Mouse (Mus musculus): Measurements from ENCODE around the gene Ostc. TPM values are rescaled to one million over a fixed set of nuclear protein-coding genes. Genes with fewer than 3 reads are reported as not detected.

Ostc gene
- polyA plus RNA-seq (2012; rRNA removed) = 67.7 and 69.8 TPM in 2 replicates

DNA sequence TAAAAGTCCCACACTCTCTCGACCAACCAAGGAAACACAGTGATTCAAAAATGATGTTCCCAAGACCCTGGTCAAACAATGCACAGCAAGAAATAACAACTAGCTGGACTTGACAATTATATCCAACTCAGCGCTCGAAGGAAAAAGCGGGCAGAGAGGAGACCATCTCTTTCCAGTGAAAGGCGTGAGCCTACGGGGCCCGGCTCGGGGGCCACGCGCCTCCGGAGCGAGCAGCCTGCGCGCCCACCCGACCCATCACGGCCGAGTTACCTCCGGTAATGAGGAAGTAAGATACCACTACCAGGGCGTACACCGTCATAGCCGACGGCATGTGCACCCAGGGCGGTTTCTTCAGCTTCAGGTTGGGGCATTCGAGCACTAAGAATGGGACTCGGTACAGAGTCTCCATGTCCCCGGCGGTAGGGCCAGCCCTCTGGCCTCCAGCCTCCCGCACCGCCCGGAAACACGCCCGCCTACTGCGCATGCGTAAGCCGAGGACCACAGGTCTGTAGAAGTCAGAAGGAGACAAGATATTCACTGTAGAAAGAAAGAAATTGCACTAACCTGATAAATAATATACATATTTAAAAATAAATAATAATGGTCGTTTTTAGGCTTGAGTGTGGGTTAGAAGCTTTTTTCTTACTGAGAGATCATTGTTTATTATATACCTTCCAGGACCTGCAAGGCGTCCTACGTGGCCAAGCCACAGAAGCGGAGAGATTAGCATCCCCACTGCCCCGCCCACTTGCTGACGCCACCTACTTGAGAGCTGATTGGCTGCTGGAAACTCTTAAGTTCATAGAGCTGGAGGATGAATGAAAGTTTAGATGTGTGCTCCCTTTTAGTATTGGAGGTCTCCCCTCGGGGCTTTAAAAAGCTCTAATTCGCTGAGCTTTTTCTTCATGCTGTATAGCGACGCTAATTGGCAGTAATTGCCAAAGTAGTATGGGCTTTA is at the start of gene Ostc:
Gene Ostc, minus strand, starts transcription at position 478 of the 958 bp plus-strand sequence.
- peak; percentile 95 to 97 for DNase-seq (ENCODE audit: extremely low spot score in 1 of 2, low spot score in 1 of 2)

DNA sequence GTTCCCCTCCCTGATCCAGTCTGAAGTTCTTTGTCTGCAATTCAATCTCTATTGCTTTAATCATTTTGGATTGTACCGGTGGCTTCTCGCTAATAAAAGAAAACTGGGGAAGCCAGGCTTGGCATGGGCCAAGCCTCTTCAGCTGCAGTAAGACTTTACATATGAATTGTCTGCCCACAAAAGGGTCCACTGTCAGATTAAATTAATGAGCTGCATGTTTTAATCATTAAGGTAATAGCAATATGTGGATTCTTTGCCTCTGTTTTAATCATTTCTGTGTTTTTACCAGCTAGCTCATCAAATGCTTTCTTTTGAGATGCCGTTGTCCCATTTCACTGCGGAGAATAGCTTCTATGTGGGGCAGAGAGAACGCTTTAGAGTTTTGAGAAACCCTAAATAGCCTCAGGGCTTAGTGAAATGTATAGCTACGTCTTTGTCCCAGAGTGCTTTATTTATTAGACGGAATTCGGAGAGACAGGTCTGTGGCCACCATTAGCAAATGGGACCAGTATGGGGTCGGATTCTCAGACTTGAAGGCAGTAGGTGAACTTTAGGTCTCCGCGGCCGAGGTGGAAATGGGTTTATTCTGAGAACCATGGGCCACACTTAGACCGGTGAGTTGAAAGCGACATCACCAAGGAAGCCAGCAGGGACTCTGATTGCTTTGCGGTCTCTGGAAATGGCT is 49.1 kb upstream of the Ostc start:
- DNase-seq (ENCODE audit: extremely low spot score in 1 of 2, low spot score in 1 of 2) = no peak

DNA sequence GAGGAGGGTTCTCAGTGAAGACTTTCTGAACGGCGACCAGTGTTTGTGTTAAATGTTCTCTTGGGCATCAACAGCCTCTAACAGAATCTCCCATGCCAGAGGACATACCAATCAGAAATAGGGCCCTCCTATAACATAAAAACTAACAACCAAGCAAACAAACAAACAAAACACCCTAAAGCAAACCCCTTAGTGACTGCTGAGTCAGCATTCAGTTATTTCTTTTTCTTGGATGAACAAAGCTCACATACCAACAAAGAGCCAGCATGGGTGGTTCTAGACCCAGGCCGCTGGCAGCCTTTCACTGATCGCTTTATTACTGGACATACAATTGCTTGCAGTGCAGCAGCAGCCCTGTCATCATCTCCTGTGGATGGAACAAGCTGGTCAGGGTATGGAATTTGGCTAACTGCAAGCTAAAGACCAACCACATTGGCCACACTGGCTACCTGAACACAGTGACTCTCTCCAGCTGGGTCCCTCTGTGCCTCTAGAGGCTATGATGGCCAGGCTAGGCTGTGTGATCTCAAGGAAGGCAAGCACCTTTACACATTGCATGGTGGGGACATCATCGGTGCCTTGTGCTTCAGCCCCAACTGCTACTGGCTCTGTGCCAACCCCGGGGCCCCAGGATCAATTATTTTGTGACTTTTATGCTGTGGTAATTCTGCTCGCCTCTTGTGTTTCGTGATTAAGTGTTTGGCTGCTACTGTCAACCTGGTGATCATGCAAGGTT is 48.0 kb upstream of the Ostc start:
- no peak for DNase-seq (ENCODE audit: extremely low spot score in 1 of 2, low spot score in 1 of 2)

DNA sequence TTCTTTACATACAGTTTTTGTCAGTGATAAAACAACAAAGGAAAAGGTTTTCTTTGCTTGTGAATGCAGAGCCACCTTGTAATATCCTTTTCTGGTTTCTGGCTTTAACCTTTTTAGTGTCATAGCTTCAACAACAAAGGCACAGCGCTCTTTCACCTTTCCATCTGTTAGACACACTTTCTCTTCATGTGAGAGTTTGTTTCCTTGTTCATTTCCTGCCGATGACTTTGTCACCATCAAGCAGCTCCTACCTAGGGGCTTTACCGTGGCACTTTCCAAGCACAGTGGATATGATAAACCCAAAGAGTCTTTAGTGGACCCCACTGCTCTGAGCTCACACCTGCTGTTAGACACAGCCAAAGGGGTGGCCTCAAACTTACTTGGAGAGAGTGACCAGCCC is 40.0 kb upstream of the Ostc start:
- DNase-seq (ENCODE audit: extremely low spot score in 1 of 2, low spot score in 1 of 2) = no peak

DNA sequence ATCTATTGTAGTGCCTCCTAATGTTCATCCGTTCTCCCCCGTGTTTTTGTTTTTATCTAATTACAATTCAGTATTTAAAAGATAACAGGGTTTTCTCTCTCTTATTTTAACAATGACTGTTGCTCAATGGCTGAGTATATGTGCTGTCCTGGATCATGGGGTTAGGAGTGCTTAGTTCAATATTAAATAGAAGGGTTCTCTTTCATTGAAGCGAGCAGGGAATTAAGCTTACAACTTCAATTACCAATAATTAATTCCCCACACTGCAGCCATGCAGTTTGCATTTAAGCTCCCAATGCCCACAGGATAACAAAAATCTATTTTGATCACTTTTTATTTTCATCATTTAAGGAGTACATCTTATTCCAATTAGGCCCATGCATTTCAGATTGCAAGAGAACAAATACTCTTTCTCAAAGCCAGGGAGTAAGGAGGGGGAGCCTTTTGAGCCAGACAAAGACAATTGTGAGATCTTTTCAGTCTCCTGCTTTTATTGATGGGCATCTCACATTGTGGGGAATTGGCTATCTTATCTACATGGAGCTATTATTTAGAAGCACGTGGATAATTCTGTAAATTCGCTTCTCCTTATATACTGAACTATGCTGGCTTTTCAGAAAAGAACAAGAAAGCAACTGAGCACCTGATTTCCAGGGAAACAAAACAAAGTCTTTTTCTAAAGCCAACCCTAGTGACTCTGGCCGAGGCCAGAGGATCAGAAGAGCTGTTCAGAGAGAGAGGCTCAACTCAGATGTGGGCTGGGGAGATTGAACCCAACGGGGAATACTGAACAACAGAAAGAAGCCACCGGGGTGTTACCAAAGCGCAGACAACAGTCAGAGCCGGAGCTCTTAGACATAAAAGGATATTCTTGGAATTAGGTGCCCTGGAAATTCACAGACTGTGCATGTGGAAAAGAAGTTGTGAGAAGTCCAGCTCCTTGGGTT is 37.7 kb upstream of the Ostc start:
- no peak for DNase-seq (ENCODE audit: extremely low spot score in 1 of 2, low spot score in 1 of 2)

DNA sequence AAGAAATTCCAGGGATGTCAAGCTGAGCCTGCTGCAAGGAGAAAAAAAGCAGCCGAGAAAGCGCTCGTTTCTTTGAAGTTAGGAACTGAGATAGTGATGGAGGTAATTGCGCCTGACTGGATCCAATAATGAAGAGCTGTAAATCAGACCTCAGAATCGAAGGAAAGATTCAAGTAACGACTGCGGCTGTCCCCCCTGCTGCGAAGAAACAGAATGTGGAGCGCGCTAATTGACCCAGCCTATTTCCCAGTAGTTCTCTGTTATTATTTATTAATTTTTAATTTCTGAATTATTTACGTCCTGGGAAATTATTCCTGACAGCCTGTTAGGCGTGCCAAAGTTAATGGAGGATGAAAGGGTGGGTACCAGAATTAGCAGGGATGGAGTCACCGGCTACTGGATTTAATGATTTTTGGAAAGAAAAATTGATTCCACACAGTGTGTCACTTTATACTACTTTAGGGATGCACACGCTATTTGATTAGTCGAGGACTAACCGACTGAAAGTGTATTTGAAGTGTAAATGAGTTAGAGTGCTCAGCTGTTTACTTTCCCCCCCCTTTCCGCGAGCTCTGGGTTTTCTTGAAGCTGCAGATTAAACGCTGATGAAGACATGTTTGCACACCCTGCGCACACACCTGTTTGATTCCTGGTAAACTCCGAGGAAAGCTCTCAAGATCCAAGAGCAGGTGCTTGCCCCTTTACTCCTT is 28.6 kb upstream of the Ostc start:
- DNase-seq (ENCODE audit: extremely low spot score in 1 of 2, low spot score in 1 of 2) = no peak

DNA sequence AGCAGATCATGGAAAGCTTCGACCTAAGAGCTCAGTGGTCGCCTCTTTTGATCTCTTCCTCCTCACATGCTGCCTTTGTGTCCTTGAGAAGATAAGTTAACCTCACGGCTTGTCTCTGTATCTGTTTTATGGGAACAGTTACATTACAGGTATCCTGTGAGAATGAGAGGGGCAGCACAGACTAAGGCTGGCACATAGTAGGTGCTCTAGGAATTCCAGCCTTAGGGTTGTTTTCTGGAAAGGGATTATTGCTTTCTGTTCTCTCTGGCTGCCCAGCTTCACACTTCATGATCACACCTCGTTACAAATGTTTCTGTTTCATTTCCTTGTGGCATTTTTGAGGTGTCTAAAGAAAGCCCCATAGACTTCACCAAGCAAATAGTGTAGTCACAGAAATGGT is 27.5 kb upstream of the Ostc start:
- no peak for DNase-seq (ENCODE audit: extremely low spot score in 1 of 2, low spot score in 1 of 2)

DNA sequence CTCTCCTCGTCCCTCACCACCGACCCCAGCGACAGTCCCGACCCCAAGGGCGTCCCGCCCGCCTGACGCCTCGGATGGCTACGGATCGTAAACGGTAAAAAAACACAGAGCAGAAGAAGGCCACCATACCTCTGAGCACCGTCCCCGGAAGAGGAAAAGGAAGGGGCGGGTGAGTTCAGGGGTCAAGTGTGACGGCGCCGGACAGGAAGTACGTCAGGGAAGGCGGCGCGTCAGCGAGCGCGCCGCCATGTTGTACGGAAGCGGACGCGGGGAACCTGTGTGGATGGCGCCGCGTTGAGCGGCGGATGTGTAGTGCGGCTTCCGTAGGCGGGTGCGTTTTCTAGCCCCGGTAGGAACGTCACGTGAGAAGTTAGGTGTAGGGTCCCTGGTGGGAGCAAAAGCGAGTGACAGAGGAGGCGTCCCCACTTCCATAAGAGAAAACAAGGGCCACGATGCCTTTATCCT is 21.0 kb upstream of the Ostc start, which contains the start of gene Rpl34:
Gene Rpl34, minus strand, starts transcription at position 210 of the 465 bp plus-strand sequence.
- peak; percentile 93 to 95 for DNase-seq (ENCODE audit: extremely low spot score in 1 of 2, low spot score in 1 of 2)

DNA sequence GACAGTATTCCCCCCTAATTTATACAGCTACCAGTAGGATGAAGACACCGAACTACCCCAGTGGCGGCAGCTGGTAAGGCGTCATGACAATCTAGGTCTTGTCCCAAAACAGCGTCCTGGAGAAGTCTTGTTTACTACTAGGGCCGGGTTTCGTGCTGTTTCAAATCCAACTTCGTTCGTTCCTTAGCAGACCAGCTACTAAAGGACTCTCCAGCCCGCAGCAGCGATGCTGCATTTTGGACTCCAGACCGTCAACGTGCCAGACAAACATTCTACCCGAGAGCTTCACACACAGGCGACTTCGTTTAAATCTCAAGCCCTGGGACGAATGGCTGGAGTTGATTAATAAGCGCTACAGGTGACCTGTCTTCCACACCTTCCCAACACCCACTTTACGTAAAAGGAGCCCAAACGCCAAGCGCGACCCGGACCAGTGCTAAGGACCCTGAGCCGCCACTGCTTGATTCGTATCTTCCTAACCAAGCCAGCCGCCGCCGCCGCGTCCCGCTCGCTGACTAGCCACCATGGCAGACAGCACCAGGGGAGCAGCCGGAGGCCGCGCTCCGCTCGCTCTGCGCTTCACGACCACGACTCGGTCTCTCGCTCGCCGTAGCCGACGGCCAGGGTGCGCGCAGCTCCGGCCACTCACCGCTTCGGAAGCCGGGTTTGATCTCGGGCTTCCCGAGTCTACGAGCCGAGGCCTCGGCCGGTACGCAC is 20.4 kb upstream of the Ostc start:
- DNase-seq (ENCODE audit: extremely low spot score in 1 of 2, low spot score in 1 of 2) = peak in 1 of 2 experiments; percentile 38

DNA sequence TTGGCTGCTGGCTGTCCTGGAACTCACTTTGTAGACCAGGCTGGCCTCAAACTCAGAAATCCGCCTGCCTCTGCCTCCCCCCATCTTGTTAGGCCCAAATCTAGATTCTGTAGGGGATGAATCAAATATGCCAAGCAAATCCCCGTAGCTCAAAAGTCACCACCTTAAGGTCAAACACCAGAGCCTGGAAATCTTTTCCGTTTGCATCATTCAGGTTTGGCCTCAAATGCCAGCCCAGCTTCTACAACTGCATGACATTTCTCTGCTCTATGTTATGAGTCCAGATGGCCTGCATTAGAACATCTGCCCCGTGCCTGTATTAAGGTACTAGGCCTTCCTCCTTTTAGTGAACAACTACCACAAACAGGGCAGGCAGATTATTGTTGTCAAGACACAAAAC is 18.4 kb upstream of the Ostc start:
- no peak for DNase-seq (ENCODE audit: extremely low spot score in 1 of 2, low spot score in 1 of 2)

DNA sequence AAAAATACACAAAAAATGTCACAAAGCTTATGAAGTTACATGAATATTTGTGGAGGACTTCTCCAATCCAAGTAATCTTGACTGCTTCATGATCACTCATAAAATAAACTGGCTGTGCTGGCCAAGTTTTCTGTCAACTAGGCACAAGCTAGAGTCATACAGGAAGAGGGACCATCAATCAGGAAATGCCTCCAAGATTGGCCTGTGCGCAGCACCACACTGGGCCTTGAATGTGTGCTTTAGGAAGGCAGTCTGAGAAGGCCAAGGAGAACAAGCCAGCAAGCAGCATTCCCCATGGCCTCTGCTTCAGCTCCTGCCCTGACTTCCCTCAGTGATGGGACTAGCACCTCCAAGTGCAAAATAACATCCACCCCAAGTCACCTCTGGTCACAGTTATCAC is 17.8 kb upstream of the Ostc start:
- DNase-seq (ENCODE audit: extremely low spot score in 1 of 2, low spot score in 1 of 2) = no peak

DNA sequence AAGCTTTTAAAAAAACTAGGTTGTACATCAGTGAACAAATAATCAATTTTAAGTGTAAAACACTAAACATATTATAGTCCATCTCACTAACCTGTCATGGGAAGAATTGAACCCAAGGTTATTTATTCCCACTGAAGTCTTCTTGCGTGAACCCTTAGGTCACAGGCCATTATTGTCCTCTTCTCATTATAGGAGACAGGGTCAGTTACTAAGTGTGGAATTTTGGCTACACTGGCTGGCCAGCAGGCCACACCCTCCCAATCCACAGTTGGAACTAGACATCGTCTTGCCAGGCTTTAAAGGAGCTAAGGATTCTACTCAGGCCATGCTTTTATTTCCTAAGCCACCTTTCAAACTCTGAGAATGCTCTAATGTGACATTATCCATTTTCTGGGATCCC is 16.5 kb upstream of the Ostc start:
- no peak for DNase-seq (ENCODE audit: extremely low spot score in 1 of 2, low spot score in 1 of 2)

DNA sequence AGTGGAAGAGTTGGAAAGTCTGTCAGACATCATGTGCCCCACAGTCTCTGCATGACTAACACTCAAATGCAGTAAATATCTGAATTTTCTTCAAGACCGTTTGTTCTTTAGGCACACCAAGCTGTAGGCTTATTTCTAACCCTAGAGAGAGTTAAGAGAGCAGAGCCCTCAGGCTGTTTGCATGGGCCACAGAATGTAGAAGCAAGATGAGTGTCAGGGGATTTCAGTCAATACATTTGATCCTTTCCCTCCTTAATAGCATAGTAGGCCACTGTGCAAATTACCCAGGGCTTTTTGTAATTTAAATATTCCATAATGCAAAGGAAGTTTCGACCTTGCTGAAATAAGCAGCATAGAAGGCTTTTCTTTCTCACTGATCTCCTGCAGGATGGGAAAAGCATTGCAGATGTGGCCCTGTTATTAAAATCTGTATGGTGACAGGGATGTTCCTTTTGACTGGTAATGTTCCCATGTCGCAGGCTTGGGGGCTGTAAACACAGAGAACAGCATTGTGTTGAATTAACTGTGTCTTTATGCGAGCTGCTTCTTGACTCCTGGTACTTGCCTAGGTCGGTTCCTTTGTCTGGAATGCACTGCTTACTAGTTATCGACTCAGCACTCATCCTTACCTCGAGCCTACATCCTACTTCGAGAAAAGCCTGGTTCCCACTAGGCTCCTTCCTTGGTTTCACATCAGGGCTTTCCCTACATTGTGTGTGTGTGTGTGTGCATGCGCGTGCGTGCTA is 13.7 kb upstream of the Ostc start:
- no peak for DNase-seq (ENCODE audit: extremely low spot score in 1 of 2, low spot score in 1 of 2)

DNA sequence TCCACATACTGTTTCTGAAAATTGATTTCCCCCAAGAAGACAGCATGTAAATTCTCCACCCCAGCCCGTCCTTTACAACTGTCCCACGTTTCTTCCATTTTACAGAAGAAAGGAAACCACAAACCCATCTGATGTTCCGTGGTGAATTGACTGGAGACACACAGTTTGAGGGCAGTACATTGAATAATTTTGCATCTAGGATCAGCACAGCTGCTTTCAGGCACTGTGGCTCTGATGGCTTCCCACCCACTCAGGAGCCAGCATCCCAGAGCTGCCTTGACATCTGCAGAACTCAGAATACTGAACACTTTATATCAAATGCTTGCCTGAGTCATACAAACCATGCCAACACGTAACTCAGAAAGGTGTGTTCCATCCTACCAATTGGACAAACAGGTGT is 11.0 kb upstream of the Ostc start:
- DNase-seq (ENCODE audit: extremely low spot score in 1 of 2, low spot score in 1 of 2) = no peak

DNA sequence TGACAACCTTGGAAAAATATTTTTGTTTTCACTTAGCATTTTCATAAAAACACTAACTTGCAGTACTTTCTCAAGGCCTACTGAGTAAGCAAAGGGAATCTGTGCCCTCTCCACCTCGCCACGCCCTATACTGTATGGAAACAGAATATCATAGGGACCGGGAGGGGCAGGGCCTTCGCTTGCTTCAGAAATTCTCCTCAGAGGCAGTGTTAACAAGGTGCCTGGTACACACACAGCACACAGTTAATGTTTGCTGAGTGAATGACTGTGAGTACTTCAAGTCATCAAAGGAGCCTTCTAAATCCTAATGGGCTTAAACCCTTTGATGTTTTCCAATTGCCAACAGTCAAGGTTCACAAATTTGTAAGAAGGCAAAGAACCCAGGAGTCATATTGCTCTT is 9.6 kb upstream of the Ostc start:
- no peak for DNase-seq (ENCODE audit: extremely low spot score in 1 of 2, low spot score in 1 of 2)

DNA sequence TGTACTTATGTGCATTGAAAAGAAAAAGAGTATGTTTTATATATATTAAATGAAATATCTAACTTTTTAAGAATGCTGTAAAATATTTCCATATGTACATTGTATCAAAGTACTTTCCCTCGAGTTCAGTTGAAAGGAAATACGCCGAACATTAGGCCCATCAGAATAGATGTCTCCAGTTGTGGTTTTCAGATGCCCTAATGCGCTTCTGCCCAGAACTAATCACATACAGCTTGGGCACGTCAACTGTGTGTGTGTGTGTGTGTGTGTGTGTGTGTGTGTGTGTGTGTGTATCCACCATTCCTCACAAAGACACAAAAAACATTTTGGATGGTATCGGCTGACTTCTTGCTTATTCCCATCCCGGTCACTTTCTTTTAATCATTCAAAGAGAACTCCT is 7.3 kb upstream of the Ostc start:
- DNase-seq (ENCODE audit: extremely low spot score in 1 of 2, low spot score in 1 of 2) = no peak

DNA sequence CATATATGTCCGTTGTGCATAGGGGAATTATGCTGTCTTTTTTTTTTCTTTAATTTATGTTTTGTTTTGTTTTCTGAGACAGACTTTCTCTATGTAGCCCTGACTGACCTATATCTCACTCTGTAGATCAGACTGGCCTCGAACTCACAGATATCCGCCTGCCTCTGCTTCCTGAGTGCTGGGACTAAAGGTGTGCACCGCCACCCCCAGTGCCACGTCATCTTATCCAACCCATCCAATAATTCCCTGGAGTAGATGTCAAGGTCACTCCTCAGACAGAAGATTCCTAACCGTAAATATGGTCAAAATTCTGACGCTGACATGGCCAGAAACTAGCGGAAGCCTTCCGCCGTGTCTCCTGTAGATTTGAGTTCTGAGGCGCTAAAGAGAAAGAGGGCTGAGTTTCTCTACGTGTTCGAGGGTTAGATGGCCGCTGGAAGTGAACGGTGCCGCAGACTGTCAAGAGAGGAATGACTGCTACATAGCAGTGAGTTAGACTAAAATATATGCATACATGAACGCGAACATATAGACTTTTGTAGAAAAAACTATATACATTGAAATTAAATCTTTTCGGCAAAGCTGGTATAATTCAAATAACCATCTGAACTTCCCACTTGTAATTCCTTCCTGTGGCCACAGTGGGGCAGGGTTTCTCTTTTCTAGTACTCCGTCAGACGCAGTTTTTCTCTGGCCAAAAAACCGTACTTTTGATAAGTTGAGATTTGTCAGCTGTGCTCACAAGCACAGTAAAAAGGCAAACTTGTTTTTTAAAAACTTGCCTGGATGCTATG is 5.7 kb upstream of the Ostc start:
- peak in 1 of 2 experiments; percentile 85 for DNase-seq (ENCODE audit: extremely low spot score in 1 of 2, low spot score in 1 of 2)

All from frontal cortex, adult 2 months (tissue).